Mouse (Mus musculus) adrenal gland, adult 2 months (tissue): ENCODE data around the gene Ano5. TPM values are rescaled to one million over a fixed set of nuclear protein-coding genes. Genes with fewer than 3 reads are reported as not detected.

ENCODE experiments used
- DNase-seq: peaks from one replicate; pipeline ENCODE4 v3.0.0; 2021
- polyA plus RNA-seq: library from polyadenylated mRNA; depleted of rRNA; stranded (reverse); fragments of >200 nt; gene quantifications from 2 replicates; pipeline ENCODE4 v1.2.3, GENCODE M21; 2012; rRNA removed
- total RNA-seq, 2 experiments: library from RNA; stranded (reverse); gene quantifications; 2 replicates each; pipeline ENCODE4 v1.2.3; 2021

Ano5 gene
- total and polyA plus RNA-seq, 3 experiments = 0.02 to 0.41 (median 0.29) TPM

GRCm38 (mm10) chr7:51629206-51629605 is 118.4 kb downstream of the Ano5 start:
- no peak for DNase-seq

GRCm38 (mm10) chr7:51631171-51631570 is 120.3 kb downstream of the Ano5 start:
- DNase-seq = no peak

GRCm38 (mm10) chr7:51632543-51633229 is 121.9 kb downstream of the Ano5 start:
- no peak for DNase-seq

GRCm38 (mm10) chr7:51633230-51633844 is 122.5 kb downstream of the Ano5 start:
- no peak for DNase-seq

Other genes with a start within 250 kb of the Ano5 start
- 1 to 10 TPM in 1 of 2 experiments, under 1 TPM in 1; 0.66 to 1.5 TPM for gene Slc17a6, start 111.0 kb downstream of the Ano5 start, total RNA-seq
- gene Slc17a6, start 111.0 kb downstream of the Ano5 start, polyA plus RNA-seq = 0.03 TPM in 1 of 2 replicates, not detected in the other